ENCODE assay signal across 8 mouse cellular contexts in genomic region chr13:48964850-48965249, GRCm38 (mm10). TPM values are rescaled to one million over a fixed set of nuclear protein-coding genes. Genes with fewer than 3 reads are reported as not detected.
DNase-seq lines count a peak whose midpoint lies in the region; ATAC-seq and TF ChIP-seq lines count a peak whose summit lies in the region.

No protein-coding gene starts in this region.

- TF ChIP-seq RAD21 in MEL (IDR thresholded peaks at IDR 0.05; ENCODE audit: low read depth, low read length), result no peak

- peak overlapping the region; percentile 99 for H3K4me2 ChIP-seq in heart, embryonic 11.5 days
- peak overlapping the region; percentile 98 for H3K4me2 ChIP-seq in hindbrain, embryonic 14.5 days (replicated peaks)
- peak overlapping the region; percentile 99 for H3K4me2 ChIP-seq in midbrain, embryonic 12.5 days (replicated peaks)

- no peak for TF ChIP-seq EP300 in MEL (IDR thresholded peaks at IDR 0.05; ENCODE audit: low read depth in 1 of 2, low read length in 2 of 2)

- peaks cover 83% of the 10 kb centered on the region for H3K79me2 ChIP-seq in MEL (ENCODE audit: control insufficient read depth, insufficient read depth, low read length, poor library complexity)

- no peaks in the 10 kb centered on the region for H3K36me3 ChIP-seq in heart, embryonic 11.5 days (ENCODE audit: control insufficient read depth, insufficient read depth, low read length)
- peaks cover 0 to 50% of the 10 kb centered on the region in 2 experiments for H3K36me3 ChIP-seq in MEL (ENCODE audit: control insufficient read depth in 1 of 2, insufficient read depth in 2 of 2, low read length in 2 of 2)
- no peaks in the 10 kb centered on the region for H3K36me3 ChIP-seq in hindbrain, embryonic 14.5 days (replicated peaks; ENCODE audit: control insufficient read depth, insufficient read depth)
- H3K36me3 ChIP-seq in midbrain, embryonic 12.5 days, result 0 out of 2 replicates have a peak, but pooled peaks cover 3% of the 10 kb centered on the region

- intact Hi-C loops in heart, postnatal 25 days (cut with DNase I), result loop anchor here (5.0 to 10.0 kb wide), 2 partner anchors 88 to 420 kb away; no protein-coding TSS in a partner anchor

- 78% methylated on average over 4 of the region's 4 CpGs for WGBS in heart, embryonic 11.5 days (ENCODE audit: insufficient replicate concordance)
- WGBS in hindbrain, embryonic 14.5 days, result 78% methylated on average over 4 of the region's 4 CpGs
- 85% methylated on average over 4 of the region's 4 CpGs for WGBS in midbrain, embryonic 12.5 days

- peak overlapping the region; percentile 93 for H3K4me3 ChIP-seq in heart, embryonic 11.5 days (ENCODE audit: low read depth, low read length)
- peak overlapping the region; percentile 12 to 99 for H3K4me3 ChIP-seq in MEL (ENCODE audit: control insufficient read depth in 1 of 2, insufficient read depth in 1 of 2, low read depth in 2 of 2, low read length in 2 of 2)
- peak overlapping the region; percentile 74 for H3K4me3 ChIP-seq in hindbrain, embryonic 14.5 days (replicated peaks; ENCODE audit: low read length)
- peak overlapping the region; percentile 91; the same call in 1 of the 2 replicates for H3K4me3 ChIP-seq in midbrain, embryonic 12.5 days

- H3K9ac ChIP-seq in heart, embryonic 11.5 days (ENCODE audit: low read depth, low read length), result peak overlapping the region; percentile 28; the same call in 1 of the 2 replicates
- H3K9ac ChIP-seq in MEL (ENCODE audit: control insufficient read depth, low read depth, low read length, poor library complexity, severe bottlenecking), result peak overlapping the region; percentile 52
- H3K9ac ChIP-seq in hindbrain, embryonic 14.5 days, result peak overlapping the region; percentile 97; the same call in 1 of the 2 replicates
- 0 out of 2 replicates have a peak overlapping the region, but pooled peaks have one; percentile 20 for H3K9ac ChIP-seq in midbrain, embryonic 12.5 days (replicated peaks)

- no peak for DNase-seq in heart, postnatal 25 days (ENCODE audit: low spot score)
- DNase-seq in MEL (ENCODE audit: low read depth, low spot score), result no peak
- no peak for DNase-seq in hindbrain, embryonic 14.5 days (ENCODE audit: low spot score)
- DNase-seq in cerebellum, postnatal 4 days (ENCODE audit: low spot score in 2 of 2), result no peak
- no peak for DNase-seq in c-Kit-positive CD71-positive TER-119-positive erythroid progenitor cells, embryonic 14.5 days (ENCODE audit: low spot score)
- no peak for DNase-seq in layer of hippocampus, postnatal 14 days (ENCODE audit: low spot score in 2 of 2)

- no peaks in the 10 kb centered on the region for H3K27me3 ChIP-seq in heart, embryonic 11.5 days (ENCODE audit: control insufficient read depth, insufficient read depth, low read length)
- H3K27me3 ChIP-seq in MEL (ENCODE audit: control insufficient read depth in 1 of 2, insufficient read depth in 2 of 2, low read length in 2 of 2), result no peaks in the 10 kb centered on the region
- H3K27me3 ChIP-seq in hindbrain, embryonic 14.5 days (ENCODE audit: control insufficient read depth, insufficient read depth, low read length), result no peaks in the 10 kb centered on the region
- no peaks in the 10 kb centered on the region for H3K27me3 ChIP-seq in midbrain, embryonic 12.5 days

- no peak for TF ChIP-seq CTCF in MEL (IDR thresholded peaks at IDR 0.05 in 2 of 3, conservative IDR thresholded peaks at IDR 0.05 in 1 of 3; ENCODE audit: control insufficient read depth in 1 of 3, insufficient read depth in 1 of 3, low read depth in 2 of 3, low read length in 3 of 3, poor library complexity in 1 of 3, severe bottlenecking in 1 of 3)

- H3K9me3 ChIP-seq in heart, embryonic 11.5 days (replicated peaks; ENCODE audit: control insufficient read depth, low read length), result no peaks in the 10 kb centered on the region
- H3K9me3 ChIP-seq in MEL (replicated peaks; ENCODE audit: insufficient read depth, low read length), result no peaks in the 10 kb centered on the region
- no peaks in the 10 kb centered on the region for H3K9me3 ChIP-seq in hindbrain, embryonic 14.5 days (ENCODE audit: control insufficient read depth, low read length)
- H3K9me3 ChIP-seq in midbrain, embryonic 12.5 days, result no peaks in the 10 kb centered on the region

- H3K4me1 ChIP-seq in heart, embryonic 11.5 days (ENCODE audit: control insufficient read depth, insufficient read depth, low read length), result peaks cover 27% of the 10 kb centered on the region
- peaks cover 27 to 33% of the 10 kb centered on the region in 2 experiments for H3K4me1 ChIP-seq in MEL (ENCODE audit: control insufficient read depth in 1 of 2, insufficient read depth in 2 of 2, low read length in 2 of 2)
- H3K4me1 ChIP-seq in hindbrain, embryonic 14.5 days (replicated peaks; ENCODE audit: control insufficient read depth, insufficient read depth, low read length), result peaks cover 38% of the 10 kb centered on the region
- peaks cover 58% of the 10 kb centered on the region for H3K4me1 ChIP-seq in midbrain, embryonic 12.5 days

- ATAC-seq in heart, embryonic 11.5 days (replicated peaks; ENCODE audit: insufficient number of reproducible peaks, low FRiP score, low TSS enrichment), result no peak
- no peak for ATAC-seq in hindbrain, embryonic 14.5 days (ENCODE audit: low FRiP score)
- no peak for ATAC-seq in midbrain, embryonic 12.5 days (ENCODE audit: low FRiP score, low read depth)

- 0 out of 2 replicates have a peak overlapping the region, but pooled peaks have one; percentile 17 for H3K27ac ChIP-seq in heart, embryonic 11.5 days (ENCODE audit: low read depth, low read length)
- H3K27ac ChIP-seq in MEL (ENCODE audit: control insufficient read depth, low read depth, low read length), result peak overlapping the region; percentile 30; the same call in 1 of the 2 replicates
- H3K27ac ChIP-seq in hindbrain, embryonic 14.5 days, result 0 out of 2 replicates have a peak overlapping the region, but pooled peaks have one; percentile 1
- no peak overlapping the region for H3K27ac ChIP-seq in midbrain, embryonic 12.5 days (replicated peaks)

- no peak for TF ChIP-seq POLR2A in MEL (IDR thresholded peaks at IDR 0.05; ENCODE audit: control insufficient read depth in 1 of 2, insufficient read depth in 1 of 2, low read depth in 1 of 2, low read length in 2 of 2, poor library complexity in 1 of 2)

TF ChIP-seq in MEL, 35 proteins besides CTCF, POLR2A, EP300 and RAD21:
- TF ChIP-seq TBP (IDR thresholded peaks at IDR 0.05; ENCODE audit: low read depth, low read length) (no peak), MXI1 (IDR thresholded peaks at IDR 0.05; ENCODE audit: low read depth, low read length) (peak; percentile 63; the same call in 1 of the 2 replicates)

RNA-seq across cellular contexts. Expression of gene Fam120a, which starts 3.0 kb away (rescaled TPM):
- 26.3 and 31.2 TPM in 2 replicates for polyA plus RNA-seq in heart, embryonic 11.5 days (2014; fragmentation: Nextera tagmentation; extraction: Ambion mirVana)
- 100 to 1,000 TPM; 110 to 116 TPM for total RNA-seq in heart, postnatal 25 days (2021)
- 81.3 and 82.7 TPM in 2 replicates for total RNA-seq in MEL (2012; rRNA removed)
- polyA plus RNA-seq in MEL (2012; ENCODE audit: insufficient read depth in 1 of 2, insufficient read length in 2 of 2, low read depth in 1 of 2, low replicate concordance in 2 of 2, missing spikeins in 1 of 2), result 100 to 1,000 TPM in 1 of 2 experiments, 10 to 100 TPM in 1; 66.2 to 119 TPM
- polyA plus RNA-seq in hindbrain, embryonic 14.5 days (2014; fragmentation: Nextera tagmentation; extraction: Ambion mirVana), result 15.3 and 16.6 TPM in 2 replicates
- 14.6 and 16.1 TPM in 2 replicates for polyA plus RNA-seq in midbrain, embryonic 12.5 days (2016; fragmentation: Nextera tagmentation; extraction: Ambion mirVana)
- 100 to 1,000 TPM; 113 to 114 TPM for total RNA-seq in layer of hippocampus, postnatal 14 days (2021)

Comparison
In these comparisons a context has a peak if more than half of its experiments do, and no peak if none do; other contexts are left out.
1. H3K9ac ChIP-seq: peak in every context shown above with its lines; median percentile 97 in hindbrain, embryonic 14.5 days; 52 in MEL; 28 in heart, embryonic 11.5 days; 20 in midbrain, embryonic 12.5 days.